Mouse (Mus musculus): Measurements from ENCODE around the gene Csnk1e. TPM values are rescaled to one million over a fixed set of nuclear protein-coding genes. Genes with fewer than 3 reads are reported as not detected.

Gene Csnk1e
- polyA plus RNA-seq, 1 experiment from 2014 or later: 240 TPM

- no peaks in the 10 kb centered on the region for H3K9me3 ChIP-seq (ENCODE audit: control insufficient read depth, low read length)
- no peak overlapping the region for H3K9ac ChIP-seq (replicated peaks; ENCODE audit: low read depth, low read length)
- no peak overlapping the region for H3K4me2 ChIP-seq (ENCODE audit: low read length)
- no peaks in the 10 kb centered on the region for H3K4me1 ChIP-seq (replicated peaks; ENCODE audit: control insufficient read depth, insufficient read depth, low read length)
- no peak overlapping the region for H3K27ac ChIP-seq (ENCODE audit: low read length)
- no peak for ATAC-seq
- 79% methylated on average over 3 of the region's 3 CpGs for WGBS
- H3K36me3 ChIP-seq (ENCODE audit: control insufficient read depth, insufficient read depth): no peaks in the 10 kb centered on the region
- H3K4me3 ChIP-seq (replicated peaks; ENCODE audit: low read length): no peak overlapping the region
- H3K27me3 ChIP-seq (replicated peaks; ENCODE audit: control insufficient read depth, insufficient read depth, low read length): no peaks in the 10 kb centered on the region
Observed at GRCm38 (mm10) chr15:79448041-79448440, 7.3 kb downstream of the Csnk1e start.

GRCm38 (mm10) chr15:79445786-79446654 lies 9.3 kb downstream of the Csnk1e start:
- ATAC-seq: no peak
- 83% methylated on average over 8 of the region's 8 CpGs for WGBS
- H3K9me3 ChIP-seq (ENCODE audit: control insufficient read depth, low read length): no peaks in the 10 kb centered on the region
- no peak overlapping the region for H3K9ac ChIP-seq (replicated peaks; ENCODE audit: low read depth, low read length)
- H3K27me3 ChIP-seq (replicated peaks; ENCODE audit: control insufficient read depth, insufficient read depth, low read length): no peaks in the 10 kb centered on the region
- H3K4me2 ChIP-seq (ENCODE audit: low read length): no peak overlapping the region
- peaks cover 4% of the 10 kb centered on the region for H3K4me1 ChIP-seq (replicated peaks; ENCODE audit: control insufficient read depth, insufficient read depth, low read length)
- no peaks in the 10 kb centered on the region for H3K36me3 ChIP-seq (ENCODE audit: control insufficient read depth, insufficient read depth)
- no peak overlapping the region for H3K27ac ChIP-seq (ENCODE audit: low read length)
- no peak overlapping the region for H3K4me3 ChIP-seq (replicated peaks; ENCODE audit: low read length)

GRCm38 (mm10) chr15:79443856-79444410 lies 11.4 kb downstream of the Csnk1e start:
- Histone ChIP-seq H3K9me3 (ENCODE audit: control insufficient read depth, low read length) (no peaks in the 10 kb centered on the region), H3K27ac (ENCODE audit: low read length) (no peak overlapping the region), H3K9ac (replicated peaks; ENCODE audit: low read depth, low read length) (no peak overlapping the region), H3K27me3 (replicated peaks; ENCODE audit: control insufficient read depth, insufficient read depth, low read length) (no peaks in the 10 kb centered on the region), H3K4me2 (ENCODE audit: low read length) (no peak overlapping the region), H3K4me3 (replicated peaks; ENCODE audit: low read length) (no peak overlapping the region), H3K4me1 (replicated peaks; ENCODE audit: control insufficient read depth, insufficient read depth, low read length) (peaks cover 20% of the 10 kb centered on the region), H3K36me3 (ENCODE audit: control insufficient read depth, insufficient read depth) (no peaks in the 10 kb centered on the region)
- no peak for ATAC-seq
- WGBS: 62% methylated on average over 7 of the region's 7 CpGs

GRCm38 (mm10) chr15:79442961-79443518 lies 12.3 kb downstream of the Csnk1e start:
- Histone ChIP-seq H3K27ac (ENCODE audit: low read length) (no peak overlapping the region), H3K36me3 (ENCODE audit: control insufficient read depth, insufficient read depth) (no peaks in the 10 kb centered on the region; the same call in 1 of the 2 replicates), H3K27me3 (replicated peaks; ENCODE audit: control insufficient read depth, insufficient read depth, low read length) (no peaks in the 10 kb centered on the region), H3K9me3 (ENCODE audit: control insufficient read depth, low read length) (no peaks in the 10 kb centered on the region), H3K4me2 (ENCODE audit: low read length) (no peak overlapping the region), H3K9ac (replicated peaks; ENCODE audit: low read depth, low read length) (no peak overlapping the region), H3K4me1 (replicated peaks; ENCODE audit: control insufficient read depth, insufficient read depth, low read length) (peaks cover 29% of the 10 kb centered on the region), H3K4me3 (replicated peaks; ENCODE audit: low read length) (no peak overlapping the region)
- 71% methylated on average over 9 of the region's 9 CpGs for WGBS
- ATAC-seq: no peak

- Histone ChIP-seq H3K9ac (replicated peaks; ENCODE audit: low read depth, low read length) (peak overlapping the region; percentile 99), H3K4me3 (replicated peaks; ENCODE audit: low read length) (peak overlapping the region; percentile 83), H3K36me3 (ENCODE audit: control insufficient read depth, insufficient read depth) (peaks cover 8% of the 10 kb centered on the region), H3K4me1 (replicated peaks; ENCODE audit: control insufficient read depth, insufficient read depth, low read length) (peaks cover 37% of the 10 kb centered on the region), H3K4me2 (ENCODE audit: low read length) (peak overlapping the region; percentile 50), H3K9me3 (ENCODE audit: control insufficient read depth, low read length) (no peaks in the 10 kb centered on the region), H3K27ac (ENCODE audit: low read length) (peak overlapping the region; percentile 94), H3K27me3 (replicated peaks; ENCODE audit: control insufficient read depth, insufficient read depth, low read length) (no peaks in the 10 kb centered on the region)
- 1% methylated on average over 6 of the region's 6 CpGs for WGBS
- no peak for ATAC-seq
Observed at GRCm38 (mm10) chr15:79442257-79442611, 13.1 kb downstream of the Csnk1e start.

GRCm38 (mm10) chr15:79441331-79442256 lies 13.8 kb downstream of the Csnk1e start:
- Histone ChIP-seq H3K36me3 (ENCODE audit: control insufficient read depth, insufficient read depth) (peaks cover 11% of the 10 kb centered on the region), H3K4me1 (replicated peaks; ENCODE audit: control insufficient read depth, insufficient read depth, low read length) (peaks cover 44% of the 10 kb centered on the region), H3K4me2 (ENCODE audit: low read length) (peak overlapping the region; percentile 96), H3K27me3 (replicated peaks; ENCODE audit: control insufficient read depth, insufficient read depth, low read length) (no peaks in the 10 kb centered on the region), H3K27ac (ENCODE audit: low read length) (peak overlapping the region; percentile 94), H3K9me3 (ENCODE audit: control insufficient read depth, low read length) (no peaks in the 10 kb centered on the region), H3K4me3 (replicated peaks; ENCODE audit: low read length) (peak overlapping the region; percentile 83), H3K9ac (replicated peaks; ENCODE audit: low read depth, low read length) (peak overlapping the region; percentile 99)
- WGBS: under 1% methylated on average over 81 of the region's 107 CpGs
- peak; percentile 70 for ATAC-seq

- peaks cover 11% of the 10 kb centered on the region for H3K36me3 ChIP-seq (ENCODE audit: control insufficient read depth, insufficient read depth)
- no peaks in the 10 kb centered on the region for H3K27me3 ChIP-seq (replicated peaks; ENCODE audit: control insufficient read depth, insufficient read depth, low read length)
- 8% methylated on average over 11 of the region's 11 CpGs for WGBS
- peak overlapping the region; percentile 96 for H3K4me2 ChIP-seq (ENCODE audit: low read length)
- ATAC-seq: peak; percentile 15; the same call in 1 of the 2 replicates
- H3K9me3 ChIP-seq (ENCODE audit: control insufficient read depth, low read length): no peaks in the 10 kb centered on the region
- peaks cover 52% of the 10 kb centered on the region for H3K4me1 ChIP-seq (replicated peaks; ENCODE audit: control insufficient read depth, insufficient read depth, low read length)
- H3K27ac ChIP-seq (ENCODE audit: low read length): peak overlapping the region; percentile 94
- H3K9ac ChIP-seq (replicated peaks; ENCODE audit: low read depth, low read length): peak overlapping the region; percentile 99
- H3K4me3 ChIP-seq (replicated peaks; ENCODE audit: low read length): peak overlapping the region; percentile 83
Observed at GRCm38 (mm10) chr15:79440651-79441330, 14.6 kb downstream of the Csnk1e start.

- H3K27ac ChIP-seq (ENCODE audit: low read length): no peak overlapping the region
- H3K4me2 ChIP-seq (ENCODE audit: low read length): peak overlapping the region; percentile 96
- no peak for ATAC-seq
- H3K9me3 ChIP-seq (ENCODE audit: control insufficient read depth, low read length): no peaks in the 10 kb centered on the region
- H3K36me3 ChIP-seq (ENCODE audit: control insufficient read depth, insufficient read depth): peaks cover 11% of the 10 kb centered on the region
- peak overlapping the region; percentile 83 for H3K4me3 ChIP-seq (replicated peaks; ENCODE audit: low read length)
- H3K27me3 ChIP-seq (replicated peaks; ENCODE audit: control insufficient read depth, insufficient read depth, low read length): no peaks in the 10 kb centered on the region
- peaks cover 56% of the 10 kb centered on the region for H3K4me1 ChIP-seq (replicated peaks; ENCODE audit: control insufficient read depth, insufficient read depth, low read length)
- peak overlapping the region; percentile 99 for H3K9ac ChIP-seq (replicated peaks; ENCODE audit: low read depth, low read length)
- WGBS: 42% methylated on average over 4 of the region's 4 CpGs
Observed at GRCm38 (mm10) chr15:79440223-79440622, 15.1 kb downstream of the Csnk1e start.

All from forebrain, embryonic 16.5 days (tissue).